Mouse (Mus musculus) neutrophil, adult 5-6 weeks (primary cell): ENCODE data around the gene Thg1l. TPM values are rescaled to one million over a fixed set of nuclear protein-coding genes. Genes with fewer than 3 reads are reported as not detected.

Experiments
- total RNA-seq: library from RNA; stranded (forward); fragments of 200-1000 nt; gene quantifications from 2 replicates; pipeline ENCODE4 v1.2.3, GENCODE M21; 2017

Gene Thg1l
- total RNA-seq, 1 experiment from 2014 or later, result 4.2 TPM

Other genes with a start within 250 kb of the Thg1l start
- gene Clint1, start 103.4 kb downstream of the Thg1l start, total RNA-seq, result 113 and 119 TPM in 2 replicates
- gene Lsm11, start 10.6 kb downstream of the Thg1l start, total RNA-seq, result 2.5 and 2.9 TPM in 2 replicates
- gene Sox30, start 24.8 kb upstream of the Thg1l start, total RNA-seq, result not detected in 2 replicates
- gene Gm12166, start 96.8 kb upstream of the Thg1l start, total RNA-seq, result 10.7 and 11.8 TPM in 2 replicates
- 114 and 122 TPM in 2 replicates for gene Adam19, start 100.5 kb upstream of the Thg1l start, total RNA-seq
- 0.12 TPM in 1 of 2 replicates, not detected in the other for gene Nipal4, start 211.0 kb upstream of the Thg1l start, total RNA-seq